Mouse (Mus musculus) heart, adult 9 months (tissue): ENCODE data around the gene Cavin1.

Source experiments
- DNase-seq, 2 experiments: peaks; one replicate each; pipeline ENCODE4 v3.0.0; 2022; ENCODE audit warnings: low spot score in 2 of 2

The Cavin1 gene

GRCm38 (mm10) chr11:100914415-100914814, 56.3 kb downstream of the Cavin1 start:
- DNase-seq: no peak

- DNase-seq: peak; percentile 56 to 59
Measured at GRCm38 (mm10) chr11:100912401-100913155, 58.1 kb downstream of the Cavin1 start.

- no peak for DNase-seq
Measured at GRCm38 (mm10) chr11:100908567-100908966, 62.1 kb downstream of the Cavin1 start.

DNA sequence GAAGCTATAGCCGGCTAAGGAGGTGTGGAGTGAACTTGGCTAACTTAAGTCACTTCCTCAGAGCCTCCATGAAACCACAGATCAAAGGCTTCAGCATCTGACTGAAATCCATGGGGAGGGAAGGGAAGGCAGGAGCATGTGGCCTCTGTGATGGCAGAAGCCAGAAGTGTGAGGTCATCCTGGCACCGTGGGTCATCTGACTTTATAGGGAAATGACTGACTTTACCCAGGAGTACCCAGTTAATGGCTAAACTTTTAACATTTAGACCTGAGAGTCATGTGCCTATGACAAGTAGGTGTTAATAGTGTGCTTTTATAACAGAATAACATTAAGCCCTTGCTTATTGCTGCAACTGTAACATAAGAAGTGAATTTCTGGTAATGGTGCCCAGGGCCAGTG, 62.6 kb downstream of the Cavin1 start:
- DNase-seq: no peak

DNA sequence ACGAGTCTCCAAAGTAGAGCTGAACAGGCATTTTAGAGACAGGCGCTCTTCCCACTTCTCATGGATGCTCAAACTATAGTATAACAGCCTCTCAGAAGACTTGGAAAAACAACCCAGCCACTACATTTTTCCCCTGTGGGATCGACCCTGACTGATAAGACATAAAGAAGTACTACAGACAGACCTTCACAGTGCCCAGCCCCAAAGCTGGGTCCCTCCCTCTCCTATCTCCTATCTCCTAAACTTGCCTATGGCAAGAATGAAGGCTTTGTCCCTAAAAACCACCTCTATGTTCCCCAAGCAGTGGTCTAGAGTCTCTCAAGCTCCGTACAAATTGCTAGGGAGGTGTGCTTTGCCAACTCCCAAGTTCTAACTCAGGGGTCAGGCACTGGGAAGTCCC, 63.8 kb downstream of the Cavin1 start:
- DNase-seq: no peak
